In genomic region chr14:30548965-30549776, GRCm38 (mm10) we compare ENCODE assay signal across 8 mouse cellular contexts. TPM values are rescaled to one million over a fixed set of nuclear protein-coding genes. Genes with fewer than 3 reads are reported as not detected.
DNase-seq lines count a peak whose midpoint lies in the region; ATAC-seq lines count a peak whose summit lies in the region.

No protein-coding gene starts in this region.

- H3K4me3 ChIP-seq in hindbrain, embryonic 13.5 days: peak overlapping the region; percentile 83

- no peaks in the 10 kb centered on the region for H3K36me3 ChIP-seq in hindbrain, embryonic 13.5 days

- peaks cover 40% of the 10 kb centered on the region for H3K4me1 ChIP-seq in hindbrain, embryonic 13.5 days (replicated peaks)

- peak overlapping the region; percentile 94 for H3K4me2 ChIP-seq in hindbrain, embryonic 13.5 days

- H3K27ac ChIP-seq in hindbrain, embryonic 13.5 days: peak overlapping the region; percentile 94

- H3K27me3 ChIP-seq in hindbrain, embryonic 13.5 days: no peaks in the 10 kb centered on the region

- peak overlapping the region; percentile 92 for H3K9ac ChIP-seq in hindbrain, embryonic 13.5 days

- peak; percentile 95 for ATAC-seq in hindbrain, embryonic 13.5 days (ENCODE audit: low FRiP score)

- no peaks in the 10 kb centered on the region for H3K9me3 ChIP-seq in hindbrain, embryonic 13.5 days

- peak; percentile 98 for DNase-seq in Muller cell, postnatal 12 days (ENCODE audit: inconsistent ontology term)
- peak; percentile 94 for DNase-seq in cerebellum, adult 9-11 months
- peak; percentile 89 to 91 for DNase-seq in frontal cortex, postnatal 10 days (ENCODE audit: low spot score in 2 of 2)
- DNase-seq in layer of hippocampus, postnatal 25 days (ENCODE audit: extremely low spot score in 1 of 2, low spot score in 1 of 2): peak; percentile 84 to 86
- peak; percentile 94 for DNase-seq in lung, postnatal 25 days (ENCODE audit: low spot score)
- peak; percentile 99 for DNase-seq in retina, embryonic 14.5 days (ENCODE audit: low spot score)
- DNase-seq in thymus, postnatal 4 days: peak; percentile 97

- under 1% methylated on average over 68 of the region's 69 CpGs for WGBS in hindbrain, embryonic 13.5 days

RNA-seq across cellular contexts. Expression of gene Tkt, which starts 1.0 kb away (rescaled TPM):
- polyA plus RNA-seq in hindbrain, embryonic 13.5 days (2015; fragmentation: Nextera tagmentation; extraction: Ambion mirVana): 231 TPM in 2 replicates
- total RNA-seq in layer of hippocampus, postnatal 25 days (2021): 100 to 1,000 TPM; 159 to 182 TPM

RNA-seq across cellular contexts. Expression of gene Cacna1d, which starts 57.9 kb away (rescaled TPM):
- polyA plus RNA-seq in hindbrain, embryonic 13.5 days (2015; fragmentation: Nextera tagmentation; extraction: Ambion mirVana): 7.0 and 7.3 TPM in 2 replicates
- 10 to 100 TPM; 35.9 to 53.8 TPM for total RNA-seq in layer of hippocampus, postnatal 25 days (2021)

Comparison
In these comparisons a context has a peak if more than half of its experiments do, and no peak if none do; other contexts are left out.
1. Peak in every context shown above with its lines: DNase-seq, ATAC-seq, H3K4me3 ChIP-seq and H3K27ac ChIP-seq.